Mouse (Mus musculus) erythroblast, embryonic 14.5 days (primary cell): ENCODE results near the gene Hoxd13. TPM values are rescaled to one million over a fixed set of nuclear protein-coding genes. Genes with fewer than 3 reads are reported as not detected.

Experiments
- H3K27me3 ChIP-seq: 2 replicates; pipeline ENCODE4 v1.6.1; 2012; ENCODE audit warnings: inconsistent platforms; ENCODE audit not compliant: control insufficient read depth
- H3K36me3 ChIP-seq: 2 replicates; pipeline ENCODE4 v1.6.1; 2012; ENCODE audit warnings: mild to moderate bottlenecking, inconsistent platforms; ENCODE audit not compliant: control insufficient read depth
- H3K4me1 ChIP-seq: 2 replicates; pipeline ENCODE4 v1.6.1; 2012; ENCODE audit warnings: inconsistent platforms; ENCODE audit not compliant: control insufficient read depth
- H3K4me3 ChIP-seq: replicated peaks from 2 replicates; pipeline ENCODE3; 2012; ENCODE audit warnings: moderate library complexity, mild to moderate bottlenecking, inconsistent platforms
- H3K9me3 ChIP-seq: 2 replicates; pipeline ENCODE4 v1.6.1; 2012; ENCODE audit warnings: low read length, inconsistent platforms, mixed read lengths; ENCODE audit not compliant: control insufficient read depth
- GATA1 ChIP-seq: IDR thresholded peaks from 2 replicates; pipeline ENCODE4 v1.6.1; 2012; ENCODE audit warnings: low read length, inconsistent platforms, mixed read lengths
- TAL1 ChIP-seq: IDR thresholded peaks from 3 replicates; pipeline ENCODE4 v1.6.1; 2012; ENCODE audit warnings: low read length, inconsistent platforms, mixed read lengths
- polyA plus RNA-seq: library from polyadenylated mRNA; stranded (reverse); fragments of >175 nt; gene quantifications from 2 replicates; pipeline ENCODE4 v1.2.3, GENCODE M21; 2012

The Hoxd13 gene
- polyA plus RNA-seq, 1 experiment = not detected

GRCm38 (mm10) chr2:74702820-74703219 lies 34.7 kb downstream of the Hoxd13 start:
- H3K9me3 ChIP-seq = peaks cover 4% of the 10 kb centered on the region; the same call in 1 of the 2 replicates
- TF ChIP-seq TAL1 (no peak), GATA1 (no peak)
- H3K36me3 ChIP-seq = no peaks in the 10 kb centered on the region
- 0 out of 2 replicates have a peak, but pooled peaks cover 2% of the 10 kb centered on the region for H3K4me1 ChIP-seq
- H3K27me3 ChIP-seq = peaks cover 100% of the 10 kb centered on the region
- no peak overlapping the region for H3K4me3 ChIP-seq

GRCm38 (mm10) chr2:74703317-74703716 lies 35.2 kb downstream of the Hoxd13 start:
- Histone ChIP-seq H3K27me3 (peaks cover 100% of the 10 kb centered on the region), H3K36me3 (no peaks in the 10 kb centered on the region), H3K9me3 (no peaks in the 10 kb centered on the region; the same call in 1 of the 2 replicates), H3K4me1 (no peaks in the 10 kb centered on the region), H3K4me3 (no peak overlapping the region)
- TF ChIP-seq GATA1 = no peak
- no peak for TF ChIP-seq TAL1

DNA sequence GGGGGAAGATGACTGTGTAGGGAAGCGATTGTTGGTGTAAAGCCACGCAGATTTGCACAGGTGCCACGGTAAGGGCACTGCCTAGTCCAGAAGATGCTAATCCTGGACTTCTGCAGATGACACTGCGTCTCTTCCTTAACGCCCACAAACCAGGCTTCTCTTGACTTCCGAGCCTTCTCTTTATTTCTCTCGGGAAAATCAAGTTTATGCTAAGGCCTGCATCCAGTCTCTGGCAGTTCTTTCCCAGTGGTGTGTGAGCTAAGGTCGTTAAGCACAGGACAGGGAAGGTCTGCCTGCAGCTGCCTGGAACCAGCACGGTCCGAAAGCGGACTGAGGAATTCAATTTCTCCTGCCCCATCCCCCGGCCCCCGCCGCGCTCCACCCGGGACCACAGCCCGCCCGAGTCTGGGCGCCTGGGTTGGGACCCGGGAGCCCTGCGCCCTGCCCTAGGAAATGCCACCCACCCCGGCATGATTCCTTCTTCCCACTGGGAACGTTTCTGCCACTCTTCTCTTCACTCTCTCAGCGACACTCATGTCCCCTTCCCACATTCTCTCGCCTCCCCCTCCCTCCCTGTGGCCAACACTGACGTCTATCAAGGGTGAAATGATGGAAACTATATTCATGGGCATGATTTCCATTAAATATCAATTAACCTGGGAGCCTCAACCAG lies 35.7 kb downstream of the Hoxd13 start:
- no peaks in the 10 kb centered on the region; the same call in 1 of the 2 replicates for H3K9me3 ChIP-seq
- no peaks in the 10 kb centered on the region for H3K4me1 ChIP-seq
- H3K27me3 ChIP-seq = peaks cover 100% of the 10 kb centered on the region
- TF ChIP-seq GATA1 = no peak
- TF ChIP-seq TAL1 = no peak
- H3K36me3 ChIP-seq = no peaks in the 10 kb centered on the region
- no peak overlapping the region for H3K4me3 ChIP-seq

DNA sequence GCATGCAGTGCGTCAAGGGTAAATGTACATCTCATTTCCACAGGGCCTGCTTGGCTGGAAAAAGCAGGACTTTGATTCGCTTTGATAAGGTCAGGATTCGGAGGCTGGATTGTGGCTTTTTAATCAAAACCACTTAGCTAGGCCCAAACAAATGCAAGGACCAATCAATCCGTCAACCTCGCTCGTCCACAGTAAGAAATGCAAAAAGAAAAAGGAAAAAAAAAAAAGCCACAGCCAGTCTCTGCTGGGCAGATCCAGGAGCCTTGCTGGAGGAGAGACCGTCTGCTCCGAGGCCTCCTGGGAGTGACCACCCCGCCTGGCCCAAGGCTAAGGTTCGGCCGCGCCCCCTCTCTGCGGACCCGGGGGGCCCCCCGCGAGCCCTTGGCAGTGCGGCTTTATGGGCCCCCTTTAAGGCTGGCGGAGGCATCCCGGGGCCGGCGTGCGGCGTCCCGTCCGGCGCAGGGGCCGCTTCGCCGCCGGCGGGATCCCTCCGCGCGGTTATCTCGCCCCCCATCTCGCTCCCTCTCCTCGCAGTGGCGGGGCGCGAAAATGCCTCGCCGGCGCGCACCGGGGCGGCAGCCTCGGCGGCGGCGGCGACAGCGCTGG lies 36.4 kb downstream of the Hoxd13 start, which contains the start of gene Hoxd8:
TSS of gene Hoxd8 (plus strand) at position 223 of the 606 bp plus-strand sequence.
- Histone ChIP-seq H3K9me3 (no peaks in the 10 kb centered on the region; the same call in 1 of the 2 replicates), H3K36me3 (no peaks in the 10 kb centered on the region), H3K4me3 (no peak within 1 kb of the TSS), H3K4me1 (no peaks in the 10 kb centered on the region), H3K27me3 (peaks cover 100% of the 10 kb centered on the region)
- TF ChIP-seq GATA1 (no peak), TAL1 (no peak)

- no peaks in the 10 kb centered on the region for H3K4me1 ChIP-seq
- H3K36me3 ChIP-seq = no peaks in the 10 kb centered on the region
- no peaks in the 10 kb centered on the region; the same call in 1 of the 2 replicates for H3K9me3 ChIP-seq
- no peak overlapping the region for H3K4me3 ChIP-seq
- H3K27me3 ChIP-seq = peaks cover 100% of the 10 kb centered on the region
- TF ChIP-seq TAL1 (no peak), GATA1 (no peak)
Observed at GRCm38 (mm10) chr2:74704999-74705466, 36.9 kb downstream of the Hoxd13 start.

- H3K4me3 ChIP-seq = no peak overlapping the region
- no peak for TF ChIP-seq GATA1
- TF ChIP-seq TAL1 = no peak
Observed at GRCm38 (mm10) chr2:74705467-74706089, 37.5 kb downstream of the Hoxd13 start.

DNA sequence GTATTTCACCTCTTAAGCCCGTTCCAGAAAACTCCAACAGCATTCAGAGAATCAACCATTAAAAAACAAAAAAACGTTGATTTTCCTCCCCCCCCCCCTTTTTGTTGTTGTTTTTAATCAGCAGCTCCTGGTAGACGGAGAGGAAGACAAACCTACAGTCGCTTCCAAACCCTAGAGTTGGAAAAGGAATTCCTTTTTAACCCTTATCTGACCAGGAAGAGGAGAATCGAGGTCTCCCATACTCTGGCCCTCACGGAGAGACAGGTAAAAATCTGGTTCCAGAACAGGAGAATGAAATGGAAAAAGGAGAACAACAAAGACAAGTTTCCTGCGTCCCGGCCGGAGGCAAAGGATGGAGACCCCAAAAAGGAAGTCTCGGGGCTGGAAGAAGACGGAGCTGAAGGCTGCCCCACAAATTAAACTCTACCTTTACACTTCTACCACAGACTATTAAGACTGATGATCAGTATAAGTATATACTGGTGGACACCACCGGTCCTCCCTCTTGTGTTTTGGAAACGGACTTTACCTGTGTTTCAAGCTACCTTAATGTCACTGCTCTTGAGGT lies 38.4 kb downstream of the Hoxd13 start:
- peaks cover 100% of the 10 kb centered on the region for H3K27me3 ChIP-seq
- H3K4me3 ChIP-seq = no peak overlapping the region
- H3K4me1 ChIP-seq = no peaks in the 10 kb centered on the region
- H3K36me3 ChIP-seq = no peaks in the 10 kb centered on the region
- TF ChIP-seq TAL1 (no peak), GATA1 (no peak)
- no peaks in the 10 kb centered on the region; the same call in 1 of the 2 replicates for H3K9me3 ChIP-seq

More at GRCm38 (mm10) chr2:74705467-74706089, 37.5 kb downstream of the Hoxd13 start:
- H3K4me1 ChIP-seq = no peaks in the 10 kb centered on the region
- H3K36me3 ChIP-seq = no peaks in the 10 kb centered on the region
- no peaks in the 10 kb centered on the region; the same call in 1 of the 2 replicates for H3K9me3 ChIP-seq
- peaks cover 100% of the 10 kb centered on the region for H3K27me3 ChIP-seq

- Histone ChIP-seq H3K9me3 (no peaks in the 10 kb centered on the region; the same call in 1 of the 2 replicates), H3K4me1 (no peaks in the 10 kb centered on the region), H3K36me3 (no peaks in the 10 kb centered on the region), H3K27me3 (peaks cover 100% of the 10 kb centered on the region), H3K4me3 (no peak overlapping the region)
- TF ChIP-seq GATA1 = no peak
- TF ChIP-seq TAL1 = no peak
Observed at GRCm38 (mm10) chr2:74707599-74707998, 39.5 kb downstream of the Hoxd13 start.

DNA sequence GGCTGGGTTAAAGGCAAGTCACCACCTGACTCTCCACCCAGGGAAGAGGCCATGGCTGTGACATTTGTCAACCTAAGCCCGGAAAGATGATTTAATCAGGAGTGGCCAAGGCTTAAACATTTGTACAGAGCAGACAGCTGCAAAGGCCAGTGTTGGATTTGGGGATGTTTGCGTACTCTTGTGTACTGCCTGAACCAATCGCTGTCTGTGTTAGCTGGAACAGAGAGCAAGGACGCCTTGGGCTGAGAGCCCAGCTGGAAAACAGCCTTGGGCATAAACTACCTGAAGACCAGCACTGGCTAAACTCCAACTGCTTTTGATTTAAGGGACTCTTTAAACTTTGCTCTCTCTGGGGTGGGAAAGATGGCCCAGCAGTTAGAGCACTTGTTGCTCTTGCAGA lies 40.6 kb downstream of the Hoxd13 start:
- TF ChIP-seq GATA1 (no peak), TAL1 (no peak)
- Histone ChIP-seq H3K36me3 (no peaks in the 10 kb centered on the region), H3K9me3 (no peaks in the 10 kb centered on the region; the same call in 1 of the 2 replicates), H3K4me3 (no peak overlapping the region), H3K27me3 (peaks cover 100% of the 10 kb centered on the region), H3K4me1 (no peaks in the 10 kb centered on the region)
